Mouse (Mus musculus) testis, adult 2 months (tissue): ENCODE measurements around the gene Dohh.

Experiments used
- CTCF ChIP-seq: fragments of 200-500 bp; IDR thresholded peaks from 2 replicates; pipeline ENCODE4 v1.5.1; 2012; ENCODE audit warnings: low read depth, mild to moderate bottlenecking, inconsistent platforms, low read length, moderate library complexity; ENCODE audit not compliant: control insufficient read depth, insufficient read depth, insufficient replicate concordance
- POLR2A ChIP-seq: fragments of 200-500 bp; IDR thresholded peaks from 2 replicates; pipeline ENCODE4 v1.6.1; 2012; ENCODE audit warnings: low read depth, mild to moderate bottlenecking, inconsistent platforms, low read length, moderate library complexity; ENCODE audit not compliant: control insufficient read depth

DNA sequence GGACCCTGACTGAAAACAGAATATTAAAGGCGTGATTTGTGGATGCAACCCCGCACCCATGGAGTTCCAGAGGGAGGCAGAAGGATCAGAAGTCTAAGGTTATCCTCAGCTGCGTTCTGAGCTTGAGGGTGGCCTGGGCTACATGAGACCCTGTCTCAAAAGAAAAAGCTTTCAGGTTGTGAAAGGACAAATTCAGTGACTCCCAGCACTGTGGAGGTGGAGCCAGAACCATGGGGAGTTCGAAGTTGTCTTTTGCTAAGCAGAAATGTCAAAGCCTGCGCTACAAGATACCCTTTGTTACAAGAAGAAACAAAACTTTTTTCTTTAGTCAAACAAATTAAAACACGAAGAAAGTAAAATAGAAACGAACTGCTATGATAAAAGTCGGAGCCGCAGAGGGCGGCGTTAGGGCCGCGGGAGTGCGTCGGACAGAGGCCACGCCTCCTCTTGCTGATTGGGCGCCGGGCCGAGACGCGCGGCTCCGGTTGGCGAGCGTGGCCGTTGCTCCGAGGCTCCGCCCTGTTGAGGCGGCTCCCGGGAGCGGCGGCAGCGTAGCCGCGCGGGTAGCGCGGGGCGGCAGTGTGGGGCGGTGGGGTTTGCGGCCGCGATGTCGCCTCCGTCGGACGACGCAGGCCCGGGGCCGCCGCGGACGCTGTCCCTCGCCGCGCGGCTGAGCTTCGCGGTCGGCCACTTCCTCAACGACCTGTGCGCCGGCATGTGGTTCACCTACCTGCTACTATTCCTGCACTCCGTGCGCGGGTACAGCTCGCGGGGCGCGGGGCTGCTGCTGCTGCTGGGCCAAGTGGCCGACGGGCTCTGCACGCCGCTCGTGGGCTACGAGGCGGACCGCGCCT, 27.0 kb upstream of the Dohh start, which contains the start of gene Mfsd12:
- TF ChIP-seq CTCF = no peak
- peak; percentile 57; the same call in 1 of the 2 replicates for TF ChIP-seq POLR2A
